Mouse (Mus musculus) forebrain, embryonic 14.5 days (tissue): ENCODE results near the gene Foxf1. TPM values are rescaled to one million over a fixed set of nuclear protein-coding genes. Genes with fewer than 3 reads are reported as not detected.

Experiments
- ATAC-seq: fragments of 200-750 bp; cut with Nextera tagmentation; 2 replicates; pipeline ENCODE4 v1.8.0; 2017; ENCODE audit warnings: mild to moderate bottlenecking, moderate library complexity
- DNase-seq: peaks from one replicate; pipeline ENCODE4 v3.0.0-alpha.2; 2015; ENCODE audit warnings: low spot score
- H3K27ac ChIP-seq: fragments of 300-500 bp; sonication (generic); 2 replicates; pipeline ENCODE4 v1.5.1; 2014; ENCODE audit warnings: low read depth, mild to moderate bottlenecking, control low read depth, low read length, moderate library complexity
- H3K27me3 ChIP-seq: fragments of 300-500 bp; sonication (generic); replicated peaks from 2 replicates; pipeline ENCODE4 v1.6.1; 2014; ENCODE audit warnings: low read length, control low read depth, mixed read lengths; ENCODE audit not compliant: control insufficient read depth, insufficient read depth
- H3K36me3 ChIP-seq: fragments of 300-500 bp; sonication (generic); 2 replicates; pipeline ENCODE4 v1.6.1; 2014; ENCODE audit warnings: low read length, control low read depth; ENCODE audit not compliant: control insufficient read depth, insufficient read depth
- H3K4me1 ChIP-seq: fragments of 300-500 bp; sonication (generic); 2 replicates; pipeline ENCODE4 v1.6.1; 2014; ENCODE audit warnings: antibody characterized with exemption, low read length, control low read depth; ENCODE audit not compliant: control insufficient read depth, insufficient read depth
- H3K4me2 ChIP-seq: fragments of 300-500 bp; sonication (generic); 2 replicates; pipeline ENCODE4 v1.6.1; 2014; ENCODE audit warnings: mild to moderate bottlenecking, control low read depth, low read length
- H3K4me3 ChIP-seq: fragments of 300-500 bp; sonication (generic); 2 replicates; pipeline ENCODE4 v1.5.1; 2014; ENCODE audit warnings: low read depth, low read length, control low read depth
- H3K9ac ChIP-seq: fragments of 300-500 bp; sonication (generic); 2 replicates; pipeline ENCODE4 v1.6.1; 2014; ENCODE audit warnings: mild to moderate bottlenecking, low read length, control low read depth, moderate library complexity
- H3K9me3 ChIP-seq: fragments of 300-500 bp; sonication (generic); replicated peaks from 2 replicates; pipeline ENCODE4 v1.6.1; 2016; ENCODE audit warnings: low read length, control low read depth, mixed read lengths; ENCODE audit not compliant: control insufficient read depth
- WGBS: fragments of 180-500 bp; shearing (Covaris S2); extraction: QIAGEN DNeasy Blood & Tissue Kit; methylation state at CpG from one replicate; pipeline ENCODE4 v1.1.7; 2014; 5-methylcytosine and 5-hydroxymethylcytosine counted together
- polyA plus RNA-seq: library from polyadenylated mRNA; unstranded; fragments of >200 nt; fragmentation: Nextera tagmentation; extraction: Ambion mirVana; gene quantifications from 2 replicates; pipeline ENCODE4 v1.2.1, GENCODE M21; 2014

Foxf1 gene
- polyA plus RNA-seq, 1 experiment from 2014 or later: 0.52 TPM

DNA sequence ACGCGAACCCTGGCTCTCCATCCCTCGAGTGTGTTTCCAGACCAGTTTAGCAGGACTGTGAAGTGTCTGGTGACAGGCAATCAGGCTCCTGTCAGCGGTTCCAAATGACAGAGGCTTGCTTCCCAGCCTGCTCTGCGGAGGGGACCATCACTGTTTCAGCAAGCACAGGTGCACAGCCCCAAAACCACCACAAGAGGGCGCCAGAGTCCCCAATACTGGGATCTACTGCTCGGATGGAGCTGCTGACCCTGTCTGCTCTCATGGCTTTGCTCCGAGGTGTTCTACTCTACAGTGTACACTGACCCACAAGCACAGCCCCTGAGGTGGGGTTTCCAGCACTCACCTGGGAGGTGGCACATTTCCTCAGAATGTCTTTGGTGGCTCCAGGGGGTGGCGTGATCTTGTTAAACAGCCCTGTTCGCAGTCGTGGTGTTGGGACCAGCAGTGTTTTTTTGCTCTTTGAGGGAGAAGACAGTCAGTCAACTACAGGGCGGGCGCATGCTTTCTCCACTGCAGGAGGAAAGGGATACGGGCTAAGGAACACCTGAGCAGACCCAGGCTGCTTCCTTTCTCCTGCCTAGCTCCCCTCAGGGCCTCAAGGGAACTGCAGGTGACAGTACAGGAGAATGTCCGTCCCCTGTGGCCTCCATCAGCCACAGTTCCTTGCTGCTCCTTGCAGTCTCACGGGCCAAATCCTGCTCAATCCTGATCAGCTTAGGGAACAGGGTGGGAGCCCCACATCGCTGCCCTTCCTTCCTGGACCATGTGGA, 20.0 kb downstream of the Foxf1 start:
- DNase-seq (peak; percentile 84), ATAC-seq (no peak)
- Histone ChIP-seq H3K4me1 (peaks cover 6% of the 10 kb centered on the region; the same call in 1 of the 2 replicates), H3K36me3 (peaks cover 51% of the 10 kb centered on the region), H3K4me3 (no peak overlapping the region), H3K9me3 (no peaks in the 10 kb centered on the region), H3K27ac (no peak overlapping the region), H3K27me3 (no peaks in the 10 kb centered on the region), H3K9ac (no peak overlapping the region), H3K4me2 (no peak overlapping the region)
- 51% methylated on average over 17 of the region's 17 CpGs for WGBS

GRCm38 (mm10) chr8:121107668-121108656, 23.8 kb downstream of the Foxf1 start, which contains the start of gene Mthfsd:
Gene Mthfsd, minus strand, starts transcription at chr8:121108392.
- ATAC-seq: peak; percentile 96

DNA sequence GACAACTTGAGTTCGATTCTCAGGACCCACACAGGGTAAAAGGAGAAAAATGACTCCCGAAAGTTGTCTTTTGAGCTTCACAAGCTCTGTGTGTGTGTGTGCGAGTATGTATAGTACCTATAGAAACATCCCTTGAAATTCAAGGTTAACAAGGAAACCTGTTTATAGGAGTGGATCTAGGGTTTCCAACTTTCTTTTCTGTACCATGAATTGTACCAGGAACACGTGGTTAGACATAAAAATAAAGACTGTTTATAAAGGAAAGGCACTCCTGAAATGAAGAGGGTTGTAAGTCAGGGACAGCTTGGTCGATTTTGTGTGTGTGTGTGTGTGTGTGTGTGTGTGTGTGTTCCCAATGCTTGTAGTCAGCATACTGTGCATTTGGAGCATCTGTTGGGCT, 24.5 kb downstream of the Foxf1 start:
- H3K9ac ChIP-seq: peak overlapping the region; percentile 85
- H3K4me1 ChIP-seq: peaks cover 6% of the 10 kb centered on the region; the same call in 1 of the 2 replicates
- WGBS: 10% methylated on average over 5 of the region's 5 CpGs
- peaks cover 3% of the 10 kb centered on the region for H3K27me3 ChIP-seq
- H3K27ac ChIP-seq: no peak overlapping the region
- DNase-seq: no peak
- H3K9me3 ChIP-seq: no peaks in the 10 kb centered on the region
- peaks cover 10% of the 10 kb centered on the region; the same call in 1 of the 2 replicates for H3K36me3 ChIP-seq
- H3K4me2 ChIP-seq: peak overlapping the region; percentile 82
- no peak for ATAC-seq
- peak overlapping the region; percentile 79 for H3K4me3 ChIP-seq

More at GRCm38 (mm10) chr8:121107668-121108656, 23.8 kb downstream of the Foxf1 start, which contains the start of gene Mthfsd:
- H3K9me3 ChIP-seq: no peaks in the 10 kb centered on the region
- H3K9ac ChIP-seq: peak within 1 kb of the TSS; percentile 85
- peak within 1 kb of the TSS; percentile 28; the same call in 1 of the 2 replicates for H3K27ac ChIP-seq
- peak within 1 kb of the TSS; percentile 79 for H3K4me3 ChIP-seq
- 1% methylated on average over 74 of the region's 75 CpGs for WGBS
- no peaks in the 10 kb centered on the region; the same call in 1 of the 2 replicates for H3K27me3 ChIP-seq
- peak; percentile 99 for DNase-seq
- H3K4me2 ChIP-seq: peak within 1 kb of the TSS; percentile 82
- H3K4me1 ChIP-seq: peaks cover 6% of the 10 kb centered on the region; the same call in 1 of the 2 replicates
- H3K36me3 ChIP-seq: peaks cover 15% of the 10 kb centered on the region

DNA sequence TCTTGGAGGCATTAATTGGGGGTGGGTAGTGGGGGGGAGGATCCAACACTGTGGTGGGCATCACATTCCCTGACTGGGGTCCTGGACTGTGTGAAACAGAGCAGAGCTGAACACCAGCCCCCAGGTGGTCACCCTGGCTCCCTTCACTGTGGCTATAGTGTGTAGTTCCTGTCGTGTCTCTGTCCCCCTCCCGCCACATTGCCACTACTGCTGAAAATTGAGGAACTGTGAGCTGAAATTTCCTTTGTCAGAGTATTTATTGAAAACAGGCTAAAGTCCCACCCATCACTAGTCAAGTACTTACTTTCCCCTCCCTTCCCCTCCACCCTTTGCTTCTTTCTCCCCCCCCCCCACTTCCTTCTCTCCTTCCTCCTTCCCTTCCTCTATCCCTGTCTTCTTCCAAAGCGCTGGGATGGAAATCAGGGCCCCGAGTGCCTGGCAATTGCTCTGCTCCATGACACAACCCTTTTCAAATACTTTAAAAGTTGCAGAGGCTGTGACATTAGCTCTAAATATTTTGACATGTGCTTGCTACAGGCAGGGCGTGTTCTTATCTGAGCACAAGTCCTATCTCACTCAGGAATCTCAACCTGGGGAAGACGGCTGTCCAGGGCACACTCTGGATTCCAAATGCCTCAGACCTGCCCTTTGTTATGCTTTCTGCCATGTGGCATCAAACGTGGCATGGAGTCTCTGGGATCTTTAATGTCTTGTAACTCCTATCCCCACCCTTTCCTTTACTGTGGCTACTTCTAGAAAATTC, 27.1 kb downstream of the Foxf1 start:
- DNase-seq (no peak), ATAC-seq (no peak)
- no peak overlapping the region for H3K27ac ChIP-seq
- H3K27me3 ChIP-seq: peaks cover 30% of the 10 kb centered on the region
- H3K4me2 ChIP-seq: no peak overlapping the region
- 47% methylated on average over 7 of the region's 7 CpGs for WGBS
- peaks cover 6% of the 10 kb centered on the region; the same call in 1 of the 2 replicates for H3K4me1 ChIP-seq
- H3K9ac ChIP-seq: no peak overlapping the region
- no peak overlapping the region for H3K4me3 ChIP-seq
- no peaks in the 10 kb centered on the region for H3K36me3 ChIP-seq
- H3K9me3 ChIP-seq: no peaks in the 10 kb centered on the region

DNA sequence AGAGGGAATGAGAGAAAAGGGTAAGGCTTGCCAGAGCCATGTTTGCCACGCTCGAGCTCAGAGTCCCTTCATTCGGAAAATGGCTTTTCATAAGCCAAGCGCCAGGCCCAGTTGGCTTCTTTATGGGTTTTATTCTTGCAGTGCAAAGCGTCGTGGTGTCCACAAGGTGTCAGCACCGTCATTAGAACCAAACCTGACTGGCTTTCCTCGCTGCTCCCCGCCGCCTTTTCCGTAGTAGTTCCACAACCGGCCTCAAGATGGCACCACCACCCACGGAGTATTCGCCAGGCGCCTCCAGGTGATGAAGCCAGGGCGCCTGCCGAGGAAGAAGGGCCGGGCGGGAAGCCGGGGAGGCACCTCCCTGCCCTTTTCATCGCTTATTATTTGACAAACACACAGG, 29.1 kb downstream of the Foxf1 start:
- H3K9me3 ChIP-seq: no peaks in the 10 kb centered on the region
- H3K36me3 ChIP-seq: no peaks in the 10 kb centered on the region
- ATAC-seq (peak; percentile 56), DNase-seq (peak; percentile 95)
- no peaks in the 10 kb centered on the region; the same call in 1 of the 2 replicates for H3K4me1 ChIP-seq
- peaks cover 49% of the 10 kb centered on the region for H3K27me3 ChIP-seq
- H3K27ac ChIP-seq: no peak overlapping the region
- no peak overlapping the region for H3K9ac ChIP-seq
- H3K4me2 ChIP-seq: no peak overlapping the region
- H3K4me3 ChIP-seq: no peak overlapping the region
- under 1% methylated on average over 21 of the region's 21 CpGs for WGBS

GRCm38 (mm10) chr8:121115136-121115535, 30.9 kb downstream of the Foxf1 start:
- no peak overlapping the region for H3K4me3 ChIP-seq
- H3K4me2 ChIP-seq: no peak overlapping the region
- no peaks in the 10 kb centered on the region for H3K4me1 ChIP-seq
- H3K27ac ChIP-seq: no peak overlapping the region
- H3K36me3 ChIP-seq: no peaks in the 10 kb centered on the region
- H3K9me3 ChIP-seq: no peaks in the 10 kb centered on the region
- H3K9ac ChIP-seq: no peak overlapping the region
- ATAC-seq: no peak
- DNase-seq: no peak
- WGBS: under 1% methylated on average over 25 of the region's 25 CpGs
- H3K27me3 ChIP-seq: peaks cover 68% of the 10 kb centered on the region

- Histone ChIP-seq H3K9ac (0 out of 2 replicates have a peak within 1 kb of the TSS, but pooled peaks have one; percentile 35), H3K4me3 (peak within 1 kb of the TSS; percentile 29), H3K9me3 (no peaks in the 10 kb centered on the region), H3K27ac (no peak within 1 kb of the TSS), H3K4me2 (peak within 1 kb of the TSS; percentile 55), H3K4me1 (no peaks in the 10 kb centered on the region), H3K27me3 (peaks cover 76% of the 10 kb centered on the region), H3K36me3 (no peaks in the 10 kb centered on the region)
- 0% methylated on average over 25 of the region's 25 CpGs for WGBS
- peak; percentile 92 for DNase-seq
- ATAC-seq: peak; percentile 63; the same call in 1 of the 2 replicates
These were observed 31.8 kb downstream of the Foxf1 start, which contains the start of gene Foxc2 for GRCm38 (mm10) chr8:121115948-121116347. Gene Foxc2, plus strand, starts transcription at chr8:121116171.

GRCm38 (mm10) chr8:121116591-121117185, 32.5 kb downstream of the Foxf1 start:
- H3K27me3 ChIP-seq: peaks cover 83% of the 10 kb centered on the region
- DNase-seq (no peak), ATAC-seq (no peak)
- H3K4me3 ChIP-seq: peak overlapping the region; percentile 29
- H3K27ac ChIP-seq: no peak overlapping the region
- H3K36me3 ChIP-seq: no peaks in the 10 kb centered on the region
- H3K9ac ChIP-seq: no peak overlapping the region
- peak overlapping the region; percentile 55 for H3K4me2 ChIP-seq
- no peaks in the 10 kb centered on the region for H3K9me3 ChIP-seq
- no peaks in the 10 kb centered on the region for H3K4me1 ChIP-seq
- WGBS: 1% methylated on average over 55 of the region's 55 CpGs
